Mouse (Mus musculus): ENCODE results near the gene Aebp2.

GRCm38 (mm10) chr6:140633616-140634015 is 11.2 kb downstream of the Aebp2 start:
- no peak for TF ChIP-seq POLR2A (IDR thresholded peaks at IDR 0.05; ENCODE audit: borderline replicate concordance, low read depth, low read length)
- TF ChIP-seq CTCF (IDR thresholded peaks at IDR 0.05; ENCODE audit: low read depth, low read length) = no peak

Measured in bone marrow macrophage, adult 2 months (primary cell).